Mouse (Mus musculus) heart, postnatal 0 days (tissue): ENCODE data around the gene Neurl3.

Experiments
- CTCF ChIP-seq: IDR thresholded peaks from 2 replicates; pipeline ENCODE4 v1.5.1; 2016; ENCODE audit warnings: antibody characterized with exemption, control low read depth, low read depth
- EP300 ChIP-seq: IDR thresholded peaks from 2 replicates; pipeline ENCODE4 v1.6.1; 2016; ENCODE audit warnings: antibody characterized with exemption, low read depth

DNA sequence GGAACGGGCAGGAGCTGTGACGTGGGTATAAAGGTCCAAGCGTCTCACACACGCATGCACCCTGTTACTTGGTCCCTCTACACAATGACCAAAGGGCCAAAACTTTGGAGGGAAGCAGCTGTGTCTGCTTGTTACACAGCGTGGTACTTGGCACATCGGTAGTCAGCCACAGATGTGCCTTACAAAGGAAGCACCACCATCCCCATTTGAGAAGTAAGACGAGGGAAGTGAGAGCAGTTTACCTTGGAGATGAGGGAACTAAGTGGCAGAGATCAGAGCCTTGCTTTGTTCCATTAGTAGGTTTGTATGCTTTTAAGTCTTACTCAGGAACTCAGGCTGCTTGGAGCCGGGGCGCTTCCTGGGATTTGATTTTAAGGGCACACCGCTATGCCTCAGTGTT lies 35.1 kb downstream of the Neurl3 start:
- TF ChIP-seq CTCF (no peak), EP300 (no peak)
